Mouse (Mus musculus): ENCODE results near the gene Bsph2. TPM values are rescaled to one million over a fixed set of nuclear protein-coding genes. Genes with fewer than 3 reads are reported as not detected.

The Bsph2 gene
- polyA plus RNA-seq (2016; fragmentation: Nextera tagmentation; extraction: Ambion mirVana), result not detected in 2 replicates

GRCm38 (mm10) chr7:13570967-13571366, at the start of gene Bsph2:
Gene Bsph2, minus strand, starts transcription at chr7:13571067.
- no peak within 1 kb of the TSS for H3K27ac ChIP-seq
- no peaks in the 10 kb centered on the region for H3K4me1 ChIP-seq (replicated peaks)
- no peaks in the 10 kb centered on the region for H3K27me3 ChIP-seq (ENCODE audit: insufficient read depth, poor library complexity, severe bottlenecking)
- no peak for DNase-seq (ENCODE audit: low spot score)
- H3K4me3 ChIP-seq, result no peak within 1 kb of the TSS
- peaks cover 44% of the 10 kb centered on the region for H3K9me3 ChIP-seq
- H3K36me3 ChIP-seq, result no peaks in the 10 kb centered on the region

DNA sequence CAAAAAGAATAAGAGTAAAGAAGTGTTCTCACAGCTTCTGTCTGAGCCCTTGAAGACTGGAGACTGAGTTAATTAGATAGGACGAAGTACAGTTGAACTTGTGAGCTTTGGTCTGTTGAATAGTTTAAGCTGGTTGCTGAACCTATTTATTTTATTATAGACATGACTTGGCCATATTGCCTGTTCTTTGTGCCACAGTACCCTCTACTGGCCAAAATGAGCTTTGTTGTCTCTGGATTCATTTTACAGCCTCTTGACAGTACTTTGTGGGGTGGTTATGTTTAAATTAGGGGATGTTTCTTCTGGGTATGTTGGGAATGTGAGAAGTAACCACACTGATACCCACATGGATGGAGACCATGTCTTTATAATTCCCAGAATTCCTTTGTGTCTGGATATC, 59.3 kb downstream of the Bsph2 start:
- WGBS, result 76% methylated on average over 1 of the region's 1 CpGs
- DNase-seq (ENCODE audit: low spot score), result no peak
- Histone ChIP-seq H3K4me1 (replicated peaks) (no peaks in the 10 kb centered on the region), H3K27ac (no peak overlapping the region), H3K9me3 (peaks cover 24% of the 10 kb centered on the region; the same call in 1 of the 2 replicates), H3K36me3 (no peaks in the 10 kb centered on the region), H3K4me3 (no peak overlapping the region), H3K27me3 (ENCODE audit: insufficient read depth, poor library complexity, severe bottlenecking) (no peaks in the 10 kb centered on the region)

Other genes with a start within 250 kb of the Bsph2 start
- gene Pla2g4c, start 246.4 kb downstream of the Bsph2 start, polyA plus RNA-seq (2016; fragmentation: Nextera tagmentation; extraction: Ambion mirVana), result 1.0 and 1.7 TPM in 2 replicates
- gene Cabp5, start 172.9 kb downstream of the Bsph2 start, polyA plus RNA-seq (2016; fragmentation: Nextera tagmentation; extraction: Ambion mirVana), result not detected in 2 replicates
- not detected in 2 replicates for gene Bsph1, start 120.2 kb downstream of the Bsph2 start, polyA plus RNA-seq (2016; fragmentation: Nextera tagmentation; extraction: Ambion mirVana)
- not detected in 2 replicates for gene Sult2a5, start 52.9 kb upstream of the Bsph2 start, polyA plus RNA-seq (2016; fragmentation: Nextera tagmentation; extraction: Ambion mirVana)
- not detected in 2 replicates for gene Sult2a2, start 162.4 kb upstream of the Bsph2 start, polyA plus RNA-seq (2016; fragmentation: Nextera tagmentation; extraction: Ambion mirVana)

Data from hindbrain, embryonic 10.5 days (tissue).